Mouse (Mus musculus): ENCODE results near the gene Mapk8ip1.

DNA sequence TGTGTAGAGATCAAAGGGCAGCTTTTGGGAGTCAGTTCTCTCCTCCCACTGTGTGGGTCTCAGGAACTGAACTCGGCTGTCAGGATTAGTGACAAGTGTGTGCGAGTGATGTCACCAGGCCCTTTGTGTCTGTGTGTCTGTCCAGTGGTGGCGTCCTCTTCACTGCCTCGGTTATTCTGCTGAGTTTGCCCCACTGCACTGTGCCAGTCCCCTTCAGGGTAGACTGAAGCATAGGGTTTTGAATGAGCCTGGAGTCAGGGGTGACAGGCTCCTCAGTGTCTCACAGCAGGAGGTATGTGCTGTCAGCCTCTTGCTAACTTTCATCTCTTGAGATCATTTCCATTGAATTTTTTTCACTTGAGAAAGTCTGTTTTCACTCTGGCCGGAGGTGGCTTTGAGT, 47.7 kb downstream of the Mapk8ip1 start:
- TF ChIP-seq CTCF (IDR thresholded peaks at IDR 0.05; ENCODE audit: low read depth, low read length) (no peak), GATA1 (IDR thresholded peaks at IDR 0.05; ENCODE audit: borderline replicate concordance, low read length) (no peak), POLR2AphosphoS5 (IDR thresholded peaks at IDR 0.05; ENCODE audit: insufficient replicate concordance, low read depth, low read length) (no peak)
